In the genomic region with DNA sequence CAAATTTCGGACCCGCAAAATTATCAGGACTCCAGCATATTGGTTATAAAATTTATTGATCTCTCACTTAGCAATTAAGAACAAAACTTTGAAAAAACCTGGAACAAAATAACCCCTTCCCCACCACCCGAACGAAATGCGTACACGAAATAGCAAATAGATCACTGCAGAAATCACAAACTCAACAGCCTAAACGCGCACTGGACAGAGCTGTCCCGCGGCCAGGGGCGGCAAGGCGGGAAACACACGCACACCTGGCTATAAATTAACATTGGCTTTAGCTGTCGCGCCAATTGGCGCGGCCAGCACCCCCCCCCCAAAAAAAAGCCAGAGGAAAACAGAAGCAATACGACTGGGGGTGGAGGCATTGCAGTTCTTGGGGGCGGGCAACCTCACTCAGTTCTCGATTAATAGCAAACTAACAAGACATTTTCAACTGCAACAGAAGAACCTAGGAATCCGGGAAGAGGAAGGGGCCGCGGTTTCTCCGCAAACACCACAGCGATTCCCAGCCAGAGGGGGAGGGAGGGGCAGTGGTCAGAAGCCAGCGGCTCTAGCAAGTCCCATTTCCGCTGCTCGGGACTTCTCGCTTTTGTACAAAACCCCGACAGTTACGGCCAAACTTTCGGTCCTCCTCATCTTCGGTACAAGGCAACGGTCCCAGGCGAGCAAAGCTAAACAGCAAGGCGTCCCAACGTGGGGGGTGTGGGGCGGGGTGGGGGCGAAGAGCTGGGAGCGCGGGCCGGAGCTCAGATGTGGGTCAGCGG, we compare ENCODE assay signal across 7 mouse cellular contexts. TPM values are rescaled to one million over a fixed set of nuclear protein-coding genes. Genes with fewer than 3 reads are reported as not detected.
DNase-seq lines count a peak whose midpoint lies in the region; ATAC-seq and TF ChIP-seq lines count a peak whose summit lies in the region.

No protein-coding gene starts in this region.

- H3K4me1 ChIP-seq in lung, postnatal 0 days (ENCODE audit: insufficient read depth, low read depth, low read length) = no peaks in the 10 kb centered on the region
- H3K4me1 ChIP-seq in forebrain, embryonic 15.5 days = peaks cover 19% of the 10 kb centered on the region
- peaks cover 26% of the 10 kb centered on the region for H3K4me1 ChIP-seq in limb, embryonic 15.5 days
- H3K4me1 ChIP-seq in stomach, embryonic 16.5 days (ENCODE audit: control insufficient read depth, insufficient read depth, low read length) = no peaks in the 10 kb centered on the region

- no peak overlapping the region for H3K27ac ChIP-seq in lung, postnatal 0 days (ENCODE audit: low read length)
- no peak overlapping the region for H3K27ac ChIP-seq in forebrain, embryonic 15.5 days (replicated peaks)
- H3K27ac ChIP-seq in limb, embryonic 15.5 days = no peak overlapping the region
- H3K27ac ChIP-seq in stomach, embryonic 16.5 days (ENCODE audit: low read length) = no peak overlapping the region

- H3K9me3 ChIP-seq in lung, postnatal 0 days (ENCODE audit: low read length) = no peaks in the 10 kb centered on the region
- H3K9me3 ChIP-seq in forebrain, embryonic 15.5 days = no peaks in the 10 kb centered on the region
- no peaks in the 10 kb centered on the region for H3K9me3 ChIP-seq in limb, embryonic 15.5 days
- H3K9me3 ChIP-seq in stomach, embryonic 16.5 days (replicated peaks; ENCODE audit: control insufficient read depth, low read length) = no peaks in the 10 kb centered on the region

- peak overlapping the region; percentile 35 for H3K4me3 ChIP-seq in lung, postnatal 0 days (ENCODE audit: low read depth, low read length)
- peak overlapping the region; percentile 60 for H3K4me3 ChIP-seq in forebrain, embryonic 15.5 days
- H3K4me3 ChIP-seq in limb, embryonic 15.5 days = peak overlapping the region; percentile 45
- H3K4me3 ChIP-seq in stomach, embryonic 16.5 days (replicated peaks; ENCODE audit: low read length) = peak overlapping the region; percentile 48

- H3K9ac ChIP-seq in lung, postnatal 0 days (replicated peaks; ENCODE audit: low read depth) = no peak overlapping the region
- H3K9ac ChIP-seq in forebrain, embryonic 15.5 days (replicated peaks) = peak overlapping the region; percentile 56
- H3K9ac ChIP-seq in limb, embryonic 15.5 days = no peak overlapping the region
- H3K9ac ChIP-seq in stomach, embryonic 16.5 days (ENCODE audit: low read length) = no peak overlapping the region

- ATAC-seq in lung, postnatal 0 days = no peak
- ATAC-seq in forebrain, embryonic 15.5 days (replicated peaks) = no peak
- ATAC-seq in limb, embryonic 15.5 days (ENCODE audit: insufficient number of reproducible peaks, low FRiP score, low TSS enrichment, low read depth) = no peak
- ATAC-seq in stomach, embryonic 16.5 days (ENCODE audit: insufficient read depth, low FRiP score) = no peak
- ATAC-seq in granulocyte monocyte progenitor cell, adult 5-6 weeks (replicated peaks; ENCODE audit: poor library complexity, severe bottlenecking) = no peak

- peak overlapping the region; percentile 68 for H3K4me2 ChIP-seq in lung, postnatal 0 days (replicated peaks; ENCODE audit: low read depth, low read length)
- H3K4me2 ChIP-seq in forebrain, embryonic 15.5 days (replicated peaks) = peak overlapping the region; percentile 75
- H3K4me2 ChIP-seq in limb, embryonic 15.5 days = peak overlapping the region; percentile 82
- peak overlapping the region; percentile 65 for H3K4me2 ChIP-seq in stomach, embryonic 16.5 days (ENCODE audit: low read depth, low read length)

- no peaks in the 10 kb centered on the region for H3K36me3 ChIP-seq in lung, postnatal 0 days (ENCODE audit: insufficient read depth, low read length)
- H3K36me3 ChIP-seq in forebrain, embryonic 15.5 days = no peaks in the 10 kb centered on the region
- H3K36me3 ChIP-seq in limb, embryonic 15.5 days = no peaks in the 10 kb centered on the region
- H3K36me3 ChIP-seq in stomach, embryonic 16.5 days (ENCODE audit: control insufficient read depth, insufficient read depth, low read length) = no peaks in the 10 kb centered on the region

- no peak for TF ChIP-seq EP300 in lung, postnatal 0 days (IDR thresholded peaks at IDR 0.05)

- H3K27me3 ChIP-seq in lung, postnatal 0 days (replicated peaks; ENCODE audit: insufficient read depth, low read length) = peaks cover 19% of the 10 kb centered on the region; the same call in 1 of the 2 replicates
- H3K27me3 ChIP-seq in forebrain, embryonic 15.5 days = no peaks in the 10 kb centered on the region
- peaks cover 85% of the 10 kb centered on the region for H3K27me3 ChIP-seq in limb, embryonic 15.5 days
- peaks cover 58% of the 10 kb centered on the region for H3K27me3 ChIP-seq in stomach, embryonic 16.5 days (ENCODE audit: control insufficient read depth, insufficient read depth, low read length)

- no peak for TF ChIP-seq CTCF in lung, postnatal 0 days (IDR thresholded peaks at IDR 0.05)

- WGBS in lung, postnatal 0 days = 12% methylated on average over 40 of the region's 43 CpGs
- 15% methylated on average over 43 of the region's 43 CpGs for WGBS in forebrain, embryonic 15.5 days
- 19% methylated on average over 39 of the region's 43 CpGs for WGBS in limb, embryonic 15.5 days
- WGBS in stomach, embryonic 16.5 days = 12% methylated on average over 43 of the region's 43 CpGs

- DNase-seq in lung, postnatal 0 days (ENCODE audit: low spot score) = no peak
- no peak for DNase-seq in lung, postnatal 14 days
- no peak for DNase-seq in spleen, postnatal 14 days (ENCODE audit: low spot score in 2 of 2)

RNA-seq across cellular contexts. Expression of a gene that starts 1.7 kb away (rescaled TPM):
- 0.06 TPM in 1 of 2 replicates, not detected in the other for polyA plus RNA-seq in lung, postnatal 0 days (2015; fragmentation: Nextera tagmentation; extraction: Ambion mirVana)
- 2.7 and 4.3 TPM in 2 replicates for polyA plus RNA-seq in forebrain, embryonic 15.5 days (2015; fragmentation: Nextera tagmentation; extraction: Ambion mirVana)
- polyA plus RNA-seq in limb, embryonic 15.5 days (2015; fragmentation: Nextera tagmentation; extraction: Ambion mirVana) = not detected in 2 replicates
- not detected in 2 replicates for polyA plus RNA-seq in stomach, embryonic 16.5 days (2015; fragmentation: Nextera tagmentation; extraction: Ambion mirVana)
- not detected in 2 replicates for total RNA-seq in granulocyte monocyte progenitor cell, adult 5-6 weeks (2014; fragmentation: Nextera tagmentation)
- total RNA-seq in granulocyte monocyte progenitor cell, adult 5-6 weeks (2017) = not detected in 2 replicates
